17 mouse cellular contexts compared by ENCODE assay signal in genomic region chr2:35922956-35923355, GRCm38 (mm10). TPM values are rescaled to one million over a fixed set of nuclear protein-coding genes. Genes with fewer than 3 reads are reported as not detected.
"Had no signal": no experiment of that assay in that cellular context is flagged by ENCODE, and none has a peak within 500 bp of the region (broad histone marks: within the 10 kb centered on the region; RNA-seq: fewer than 3 reads in every experiment).

No protein-coding gene starts in this region.

- ATAC-seq: midbrain, embryonic 16.5 days had no signal

- H3K4me3 ChIP-seq: layer of hippocampus, adult 2 months; limb, embryonic 10.5 days; limb, embryonic 13.5 days; liver, embryonic 15.5 days; midbrain, embryonic 12.5 days had no signal

- H3K4me2 ChIP-seq: limb, embryonic 13.5 days; liver, embryonic 15.5 days; midbrain, embryonic 12.5 days had no signal

- H3K9me3 ChIP-seq: limb, embryonic 10.5 days; limb, embryonic 13.5 days; liver, embryonic 15.5 days; midbrain, embryonic 12.5 days had no signal

- DNase-seq: kidney, adult 2 months; kidney, postnatal 25 days; layer of hippocampus, adult 9-11 months; liver; lung, adult 2 months; lung, postnatal 14 days; lung, postnatal 4 days; thymus, adult 18-20 months; thymus, postnatal 36 days had no signal

- H3K9ac ChIP-seq: limb, embryonic 13.5 days; liver, embryonic 15.5 days; midbrain, embryonic 12.5 days had no signal

- H3K4me1 ChIP-seq: limb, embryonic 10.5 days; limb, embryonic 13.5 days; liver, embryonic 15.5 days; midbrain, embryonic 12.5 days had no signal

- H3K27me3 ChIP-seq: limb, embryonic 13.5 days; liver, embryonic 15.5 days; midbrain, embryonic 12.5 days had no signal

- H3K27ac ChIP-seq: kidney, postnatal 0 days; layer of hippocampus, adult 2 months; limb, embryonic 10.5 days; limb, embryonic 13.5 days; liver, embryonic 15.5 days; midbrain, embryonic 12.5 days had no signal

- H3K36me3 ChIP-seq: limb, embryonic 10.5 days; limb, embryonic 13.5 days; liver, embryonic 15.5 days; midbrain, embryonic 12.5 days had no signal

RNA-seq across cellular contexts. Expression of gene Ttll11, which starts 56.8 kb away (rescaled TPM):
- total RNA-seq: monocyte, adult 5-6 weeks had no signal
